ENCODE assay signal across 16 mouse cellular contexts in the genomic region with DNA sequence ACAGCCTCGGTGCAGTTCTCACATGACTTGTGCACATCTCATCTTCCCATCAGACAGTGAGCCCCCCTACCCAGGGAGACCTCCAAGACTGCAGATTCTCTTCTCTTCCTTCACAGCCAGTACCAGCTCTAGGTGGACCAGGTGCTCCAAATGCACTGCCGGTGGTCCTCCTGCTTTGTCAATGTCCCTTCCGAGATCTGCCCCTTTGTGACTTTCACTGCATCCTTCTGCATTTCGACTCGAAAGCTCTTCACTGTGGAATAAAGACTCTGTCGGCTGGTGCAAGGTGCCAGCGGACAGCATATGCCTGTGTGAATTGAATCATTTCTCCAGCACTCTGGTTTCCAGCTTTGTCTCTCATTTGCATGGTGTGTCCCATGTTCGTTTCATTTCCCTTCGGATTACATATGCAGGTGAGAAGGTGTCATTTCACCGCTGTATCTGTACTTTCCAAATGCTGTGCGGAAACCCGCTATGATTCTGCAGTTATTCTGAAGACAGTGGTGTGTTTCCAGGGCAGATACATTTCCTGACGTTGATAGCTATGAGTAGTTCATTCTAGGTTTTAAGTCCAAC.
"Had no signal": no experiment of that assay in that cellular context is flagged by ENCODE, and none has a peak within 500 bp of the region (broad histone marks: within the 10 kb centered on the region; RNA-seq: fewer than 3 reads in every experiment).

No protein-coding gene starts in this region.

- H3K27ac ChIP-seq: limb, embryonic 12.5 days; liver, embryonic 13.5 days; lung, embryonic 15.5 days; macrophage had no signal

- ATAC-seq: intestine, postnatal 0 days; liver, postnatal 0 days had no signal

- H3K36me3 ChIP-seq: limb, embryonic 12.5 days; liver, embryonic 13.5 days; lung, embryonic 15.5 days; neural tube, embryonic 12.5 days; stomach, embryonic 15.5 days had no signal

- DNase-seq: kidney, adult 8-10 months; kidney, postnatal 25 days; liver; liver, embryonic 13.5 days; liver, postnatal 0 days; lung, postnatal 14 days; right cerebral cortex, postnatal 14 days; thymus, adult 2 months; thymus, postnatal 25 days had no signal

- H3K9ac ChIP-seq: liver, embryonic 13.5 days; liver, postnatal 0 days; lung, embryonic 15.5 days; stomach, embryonic 15.5 days had no signal

- H3K4me3 ChIP-seq: liver, embryonic 13.5 days; lung, embryonic 15.5 days; megakaryocyte, embryonic 14.5 days; stomach, embryonic 15.5 days had no signal

- H3K9me3 ChIP-seq: limb, embryonic 12.5 days; liver, embryonic 13.5 days; lung, embryonic 15.5 days; neural tube, embryonic 12.5 days; stomach, embryonic 15.5 days had no signal

- H3K27me3 ChIP-seq: lung, embryonic 15.5 days; neural tube, embryonic 12.5 days; stomach, embryonic 15.5 days had no signal
